Mouse (Mus musculus): ENCODE results near the gene Smarce1. TPM values are rescaled to one million over a fixed set of nuclear protein-coding genes. Genes with fewer than 3 reads are reported as not detected.

Gene Smarce1
- polyA plus RNA-seq, 1 experiment, result 181 TPM

DNA sequence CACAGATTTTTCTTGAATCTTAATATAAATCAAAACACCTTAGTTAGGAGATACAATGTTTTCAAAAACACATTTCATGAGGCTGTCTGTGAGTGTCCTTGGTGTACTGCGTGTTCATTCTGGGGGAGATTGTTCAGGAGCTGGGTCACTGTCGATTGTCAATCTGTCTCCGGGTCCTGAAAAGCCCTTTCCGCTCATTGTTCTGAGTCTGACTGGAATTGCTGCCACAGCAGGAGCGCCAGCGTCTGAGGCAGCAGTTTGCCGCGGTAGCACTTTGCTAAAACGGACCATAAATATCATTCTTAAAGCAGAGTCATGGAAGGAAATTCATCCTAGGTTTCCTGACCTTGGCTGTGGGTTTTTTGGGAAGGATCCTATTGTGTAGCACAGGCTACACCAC, 35.0 kb upstream of the Smarce1 start:
- Histone ChIP-seq H3K4me1 (ENCODE audit: control insufficient read depth, insufficient read depth, low read length) (no peaks in the 10 kb centered on the region), H3K9me3 (replicated peaks; ENCODE audit: control insufficient read depth, insufficient read depth, low read length, poor library complexity, severe bottlenecking) (no peaks in the 10 kb centered on the region), H3K27ac (ENCODE audit: insufficient read depth, low read length) (no peak overlapping the region), H3K4me3 (ENCODE audit: low read depth, low read length) (no peak overlapping the region), H3K27me3 (ENCODE audit: control insufficient read depth, insufficient read depth, low read length, poor library complexity, severe bottlenecking) (no peaks in the 10 kb centered on the region), H3K9ac (ENCODE audit: low read depth, poor library complexity, severe bottlenecking) (no peak overlapping the region), H3K36me3 (ENCODE audit: control insufficient read depth, insufficient read depth, low read length, poor library complexity, severe bottlenecking) (no peaks in the 10 kb centered on the region)
- TF ChIP-seq CTCF (IDR thresholded peaks at IDR 0.05; ENCODE audit: low read depth, low read length) (no peak), POLR2A (IDR thresholded peaks at IDR 0.05; ENCODE audit: insufficient read depth, low read length) (no peak), EP300 (IDR thresholded peaks at IDR 0.05; ENCODE audit: insufficient read depth, low read depth, low read length) (no peak)

DNA sequence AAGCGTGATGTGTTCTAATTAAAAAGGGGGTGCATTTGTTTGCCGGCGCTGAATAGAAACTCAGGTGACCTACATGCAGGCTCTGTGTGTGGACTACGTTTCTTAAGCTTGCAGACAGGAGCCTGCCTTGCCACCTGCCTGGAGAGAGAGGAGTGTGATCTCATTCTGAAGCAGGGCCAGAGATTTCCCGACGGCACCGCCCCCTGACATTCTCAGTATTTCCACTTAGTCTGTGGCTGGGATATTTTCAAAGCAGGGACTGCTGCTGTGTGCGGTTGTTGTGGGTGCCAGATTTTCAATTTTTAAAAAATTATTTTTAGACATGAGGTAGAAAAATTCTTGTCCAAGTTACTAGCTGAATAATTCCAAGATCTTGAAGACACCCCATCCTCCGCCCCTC, 34.4 kb upstream of the Smarce1 start:
- TF ChIP-seq POLR2A (IDR thresholded peaks at IDR 0.05; ENCODE audit: insufficient read depth, low read length) (no peak), EP300 (IDR thresholded peaks at IDR 0.05; ENCODE audit: insufficient read depth, low read depth, low read length) (no peak), CTCF (IDR thresholded peaks at IDR 0.05; ENCODE audit: low read depth, low read length) (no peak)
- Histone ChIP-seq H3K9ac (ENCODE audit: low read depth, poor library complexity, severe bottlenecking) (no peak overlapping the region), H3K9me3 (replicated peaks; ENCODE audit: control insufficient read depth, insufficient read depth, low read length, poor library complexity, severe bottlenecking) (no peaks in the 10 kb centered on the region), H3K27me3 (ENCODE audit: control insufficient read depth, insufficient read depth, low read length, poor library complexity, severe bottlenecking) (no peaks in the 10 kb centered on the region), H3K4me1 (ENCODE audit: control insufficient read depth, insufficient read depth, low read length) (no peaks in the 10 kb centered on the region), H3K27ac (ENCODE audit: insufficient read depth, low read length) (no peak overlapping the region), H3K36me3 (ENCODE audit: control insufficient read depth, insufficient read depth, low read length, poor library complexity, severe bottlenecking) (no peaks in the 10 kb centered on the region), H3K4me3 (ENCODE audit: low read depth, low read length) (no peak overlapping the region)

DNA sequence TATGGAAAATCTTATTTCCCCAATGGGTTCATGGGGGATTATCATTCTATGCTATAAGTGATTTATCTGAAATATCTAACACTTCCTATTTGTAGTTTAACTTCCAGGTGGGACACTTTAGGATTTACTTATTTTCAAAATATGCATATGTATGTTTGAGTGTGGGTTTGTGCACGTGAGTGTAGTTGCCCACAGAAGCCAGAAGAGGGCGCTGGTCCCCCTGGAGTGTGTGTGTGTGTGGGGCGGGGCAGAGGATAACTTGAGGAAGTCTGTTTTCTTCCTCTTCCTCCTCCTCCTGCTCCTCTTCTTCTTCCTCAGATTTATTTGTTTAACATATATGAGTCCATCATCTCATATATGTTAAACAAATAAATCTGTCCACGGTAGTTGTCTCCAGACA, 25.4 kb upstream of the Smarce1 start:
- no peak overlapping the region for H3K9ac ChIP-seq (ENCODE audit: low read depth, poor library complexity, severe bottlenecking)
- no peak for TF ChIP-seq POLR2A (IDR thresholded peaks at IDR 0.05; ENCODE audit: insufficient read depth, low read length)
- TF ChIP-seq CTCF (IDR thresholded peaks at IDR 0.05; ENCODE audit: low read depth, low read length), result peak; percentile 47
- no peaks in the 10 kb centered on the region for H3K9me3 ChIP-seq (replicated peaks; ENCODE audit: control insufficient read depth, insufficient read depth, low read length, poor library complexity, severe bottlenecking)
- H3K36me3 ChIP-seq (ENCODE audit: control insufficient read depth, insufficient read depth, low read length, poor library complexity, severe bottlenecking), result no peaks in the 10 kb centered on the region
- H3K4me3 ChIP-seq (ENCODE audit: low read depth, low read length), result no peak overlapping the region
- no peaks in the 10 kb centered on the region for H3K27me3 ChIP-seq (ENCODE audit: control insufficient read depth, insufficient read depth, low read length, poor library complexity, severe bottlenecking)
- H3K27ac ChIP-seq (ENCODE audit: insufficient read depth, low read length), result no peak overlapping the region
- H3K4me1 ChIP-seq (ENCODE audit: control insufficient read depth, insufficient read depth, low read length), result no peaks in the 10 kb centered on the region

DNA sequence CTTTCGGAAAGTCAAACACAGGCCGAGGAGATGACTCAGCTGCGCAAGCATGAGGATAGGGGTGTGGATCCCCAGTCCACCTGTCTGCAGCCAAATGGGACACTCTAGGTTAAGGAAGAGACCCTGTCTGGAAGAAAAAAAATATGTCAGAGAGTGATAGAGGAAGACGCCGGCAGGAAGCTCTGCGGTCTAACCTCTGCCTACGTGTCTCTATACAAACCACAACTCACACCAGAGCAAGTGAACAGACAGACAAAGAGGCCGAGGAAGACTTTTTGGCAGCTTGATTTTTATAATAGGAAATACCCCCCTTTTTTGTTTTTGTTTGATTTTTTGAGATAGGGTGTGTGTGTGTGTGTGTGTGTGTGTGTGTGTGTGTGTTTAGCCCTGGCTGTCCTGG, 24.5 kb upstream of the Smarce1 start:
- no peaks in the 10 kb centered on the region for H3K9me3 ChIP-seq (replicated peaks; ENCODE audit: control insufficient read depth, insufficient read depth, low read length, poor library complexity, severe bottlenecking)
- no peaks in the 10 kb centered on the region for H3K27me3 ChIP-seq (ENCODE audit: control insufficient read depth, insufficient read depth, low read length, poor library complexity, severe bottlenecking)
- no peak overlapping the region for H3K4me3 ChIP-seq (ENCODE audit: low read depth, low read length)
- no peak overlapping the region for H3K27ac ChIP-seq (ENCODE audit: insufficient read depth, low read length)
- H3K36me3 ChIP-seq (ENCODE audit: control insufficient read depth, insufficient read depth, low read length, poor library complexity, severe bottlenecking), result no peaks in the 10 kb centered on the region
- no peak overlapping the region for H3K9ac ChIP-seq (ENCODE audit: low read depth, poor library complexity, severe bottlenecking)
- TF ChIP-seq POLR2A (IDR thresholded peaks at IDR 0.05; ENCODE audit: insufficient read depth, low read length) (no peak), CTCF (IDR thresholded peaks at IDR 0.05; ENCODE audit: low read depth, low read length) (no peak), EP300 (IDR thresholded peaks at IDR 0.05; ENCODE audit: insufficient read depth, low read depth, low read length) (no peak)
- no peaks in the 10 kb centered on the region for H3K4me1 ChIP-seq (ENCODE audit: control insufficient read depth, insufficient read depth, low read length)

DNA sequence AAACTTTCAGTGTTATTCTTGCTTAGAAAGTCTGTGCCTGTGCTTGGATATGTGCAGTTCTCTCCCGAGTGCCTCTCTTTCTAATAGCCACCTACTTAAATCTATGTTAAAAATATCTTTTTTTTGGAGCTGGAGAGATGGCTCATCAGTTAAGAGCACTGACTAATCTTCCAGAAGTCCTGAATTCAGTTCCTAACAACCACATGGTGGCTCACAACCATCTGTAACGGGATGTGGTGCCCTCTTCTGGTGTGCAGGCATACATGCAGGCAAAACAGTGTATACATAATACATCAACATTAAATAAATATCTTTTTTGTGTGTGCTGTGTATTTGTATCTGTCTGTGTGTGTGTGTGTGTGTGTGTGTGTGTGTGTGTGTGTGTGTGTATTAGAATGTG, 23.1 kb upstream of the Smarce1 start:
- Histone ChIP-seq H3K9ac (ENCODE audit: low read depth, poor library complexity, severe bottlenecking) (no peak overlapping the region), H3K9me3 (replicated peaks; ENCODE audit: control insufficient read depth, insufficient read depth, low read length, poor library complexity, severe bottlenecking) (no peaks in the 10 kb centered on the region), H3K27ac (ENCODE audit: insufficient read depth, low read length) (no peak overlapping the region), H3K36me3 (ENCODE audit: control insufficient read depth, insufficient read depth, low read length, poor library complexity, severe bottlenecking) (no peaks in the 10 kb centered on the region), H3K27me3 (ENCODE audit: control insufficient read depth, insufficient read depth, low read length, poor library complexity, severe bottlenecking) (no peaks in the 10 kb centered on the region), H3K4me3 (ENCODE audit: low read depth, low read length) (no peak overlapping the region), H3K4me1 (ENCODE audit: control insufficient read depth, insufficient read depth, low read length) (no peaks in the 10 kb centered on the region)
- TF ChIP-seq EP300 (IDR thresholded peaks at IDR 0.05; ENCODE audit: insufficient read depth, low read depth, low read length) (no peak), POLR2A (IDR thresholded peaks at IDR 0.05; ENCODE audit: insufficient read depth, low read length) (no peak), CTCF (IDR thresholded peaks at IDR 0.05; ENCODE audit: low read depth, low read length) (no peak)

DNA sequence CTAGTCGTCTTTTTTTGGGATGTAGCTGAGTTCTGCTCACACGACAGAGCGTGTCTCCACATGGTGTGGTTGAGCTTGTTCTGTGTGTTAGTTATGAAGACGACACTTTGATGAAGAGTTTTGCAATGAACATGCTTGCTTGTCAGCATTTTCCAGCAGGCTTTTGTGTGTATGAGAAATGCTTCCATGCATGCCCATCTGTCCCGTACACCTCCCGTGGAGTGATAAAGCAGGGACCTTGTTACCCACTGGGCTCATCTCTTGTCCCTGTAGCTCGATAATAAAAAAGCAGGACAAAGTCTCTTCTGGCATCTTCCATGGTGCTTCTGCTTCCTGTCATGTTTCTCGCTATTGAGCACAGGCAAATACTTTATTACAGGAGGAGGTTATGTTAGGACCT, 21.9 kb upstream of the Smarce1 start:
- no peaks in the 10 kb centered on the region for H3K4me1 ChIP-seq (ENCODE audit: control insufficient read depth, insufficient read depth, low read length)
- no peaks in the 10 kb centered on the region for H3K36me3 ChIP-seq (ENCODE audit: control insufficient read depth, insufficient read depth, low read length, poor library complexity, severe bottlenecking)
- H3K9me3 ChIP-seq (replicated peaks; ENCODE audit: control insufficient read depth, insufficient read depth, low read length, poor library complexity, severe bottlenecking), result no peaks in the 10 kb centered on the region
- no peak for TF ChIP-seq CTCF (IDR thresholded peaks at IDR 0.05; ENCODE audit: low read depth, low read length)
- no peak for TF ChIP-seq POLR2A (IDR thresholded peaks at IDR 0.05; ENCODE audit: insufficient read depth, low read length)
- no peak for TF ChIP-seq EP300 (IDR thresholded peaks at IDR 0.05; ENCODE audit: insufficient read depth, low read depth, low read length)
- no peak overlapping the region for H3K4me3 ChIP-seq (ENCODE audit: low read depth, low read length)
- H3K27ac ChIP-seq (ENCODE audit: insufficient read depth, low read length), result no peak overlapping the region
- no peak overlapping the region for H3K9ac ChIP-seq (ENCODE audit: low read depth, poor library complexity, severe bottlenecking)
- H3K27me3 ChIP-seq (ENCODE audit: control insufficient read depth, insufficient read depth, low read length, poor library complexity, severe bottlenecking), result no peaks in the 10 kb centered on the region

Measured in ES-Bruce4 (cell line).